Mouse (Mus musculus) cerebellum, adult 18-20 months (tissue): ENCODE data around the gene Gm17509.
"Not testable (repeated sequence)": the region's sequence is repeated elsewhere in the genome, so short reads cannot be mapped to it uniquely, and the experiment has no call there.

Source experiments
- DNase-seq, 2 experiments: peaks; one replicate each; pipeline ENCODE4 v3.0.0; 2021

Gene Gm17509

DNA sequence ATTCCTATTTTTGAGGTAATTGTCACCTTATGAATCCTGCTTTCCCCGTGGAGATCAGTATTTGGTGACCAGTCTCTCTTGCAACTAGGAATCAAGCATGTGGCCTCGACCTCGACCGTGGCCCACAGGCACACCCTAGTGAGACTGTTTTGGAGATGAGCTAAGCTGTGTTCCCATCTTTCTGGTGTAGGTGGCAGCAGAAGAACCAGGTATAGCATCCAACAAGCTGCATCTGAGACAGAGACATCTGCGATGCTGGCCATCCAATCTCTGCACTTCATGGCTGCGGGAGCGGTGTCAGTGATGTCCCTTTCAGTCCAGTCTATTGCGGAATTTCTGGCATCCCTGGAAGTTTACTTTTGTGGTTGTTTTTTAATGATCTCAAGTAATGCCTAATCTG is 14.8 kb downstream of the Gm17509 start:
- no peak for DNase-seq

- DNase-seq, result no peak
Observed at GRCm38 (mm10) chr13:117204685-117205084, 16.2 kb downstream of the Gm17509 start.

DNA sequence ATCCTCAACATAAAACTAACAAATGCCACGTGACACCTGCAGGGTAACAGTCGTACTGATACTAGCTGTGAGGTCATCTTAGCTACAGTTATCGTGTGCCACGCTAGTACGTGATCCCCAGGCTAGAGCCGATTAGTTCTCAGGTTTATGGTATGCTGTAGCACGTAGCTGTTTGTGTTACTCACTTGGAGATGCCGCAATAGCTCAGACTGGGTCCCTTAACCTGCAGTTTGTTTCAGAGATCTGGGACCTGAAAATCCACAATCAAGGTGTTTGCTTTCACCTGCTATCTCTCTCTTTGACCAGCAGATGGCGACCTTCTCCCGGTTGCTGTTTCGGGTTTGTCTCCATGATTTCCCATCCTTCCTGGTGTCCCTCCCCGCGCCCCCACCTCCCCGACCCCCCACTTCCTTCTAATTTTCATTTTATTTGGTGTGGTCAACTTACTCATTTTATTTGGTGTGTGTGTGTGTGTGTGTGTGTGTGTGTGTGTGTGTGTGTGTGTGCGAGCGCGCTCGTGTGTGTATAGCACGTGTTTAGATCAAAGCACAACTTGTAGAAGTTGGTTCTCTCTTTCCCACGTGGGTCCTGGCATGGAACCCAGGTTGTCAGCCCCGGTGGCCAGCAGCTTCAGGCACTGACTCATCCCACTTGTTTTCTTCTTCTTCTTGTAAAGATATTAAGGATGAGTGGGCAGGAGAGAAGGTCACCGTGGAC is 18.0 kb downstream of the Gm17509 start:
- peak; percentile 35 to 58 for DNase-seq

- DNase-seq, result peak; percentile 74 to 80
Observed at GRCm38 (mm10) chr13:117198402-117199083, 22.3 kb downstream of the Gm17509 start.

- DNase-seq, result no peak
Observed at GRCm38 (mm10) chr13:117197666-117198065, 23.2 kb downstream of the Gm17509 start.

DNA sequence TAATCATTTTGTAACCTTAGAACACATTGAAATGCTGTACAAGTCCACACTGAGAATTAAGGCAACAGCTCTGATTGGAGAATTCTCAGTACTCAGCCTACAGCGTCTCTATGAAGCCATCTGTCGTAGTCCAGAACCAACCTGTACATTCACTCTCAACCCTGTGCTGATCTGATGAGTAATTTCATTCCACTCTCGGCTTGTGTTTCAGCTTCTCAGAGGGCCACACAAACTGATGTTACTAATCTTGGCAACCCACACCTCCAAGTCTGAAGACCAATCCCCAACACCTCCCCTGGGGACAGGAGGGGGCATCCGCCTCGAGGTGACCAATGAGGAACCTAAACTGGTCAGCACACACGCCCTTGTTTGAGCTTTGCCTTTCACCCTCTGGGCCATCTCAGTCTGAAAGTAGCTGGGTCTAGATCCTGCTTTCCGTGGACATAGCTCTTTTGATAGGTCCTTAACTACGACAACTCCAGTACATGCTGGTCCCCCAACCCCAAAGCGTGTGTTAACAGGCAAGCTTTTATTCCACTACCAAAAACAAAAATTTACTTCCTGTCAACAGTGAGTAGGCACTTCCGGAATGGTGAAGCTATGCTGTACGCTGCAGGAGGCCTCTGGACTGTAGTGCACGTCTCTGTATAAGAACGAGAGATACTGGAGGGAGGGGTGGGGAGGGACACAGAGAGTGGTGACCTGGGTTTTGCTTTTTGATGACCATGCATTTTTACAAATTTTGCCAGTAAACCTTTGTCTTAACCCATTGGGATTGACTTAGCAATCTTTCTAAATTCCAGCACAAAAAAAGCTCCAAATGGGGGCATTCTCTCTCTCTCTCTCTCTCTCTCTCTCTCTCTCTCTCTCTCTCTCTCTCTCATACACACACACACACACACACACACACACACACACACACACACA is 25.0 kb downstream of the Gm17509 start:
- DNase-seq, result no peak

DNA sequence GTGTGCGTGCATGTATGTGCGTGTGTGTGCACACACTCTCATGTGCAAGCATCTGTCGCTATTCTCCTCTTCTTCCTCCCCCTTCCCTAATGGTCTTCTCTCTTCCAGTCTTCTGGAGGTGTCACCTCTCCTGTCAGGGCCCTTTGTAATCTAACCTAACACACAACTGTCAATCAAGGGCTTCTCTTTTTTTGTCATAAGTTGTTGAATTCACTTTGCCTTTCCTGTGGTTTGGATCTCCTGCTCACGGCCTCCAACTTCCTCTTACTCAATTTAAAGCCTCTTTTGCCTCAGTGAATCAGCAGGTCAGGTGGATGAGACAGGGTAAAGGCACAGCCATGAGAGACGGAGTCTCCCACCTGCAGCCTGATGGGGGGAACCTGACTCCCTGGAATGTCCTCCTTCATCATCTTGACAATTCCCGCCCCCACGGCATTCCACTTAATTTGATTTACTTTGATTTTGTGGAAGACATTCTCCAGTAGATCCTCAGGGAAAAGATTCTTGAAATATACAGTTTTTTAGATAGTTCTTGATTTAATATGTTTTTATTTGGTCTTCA is 27.4 kb downstream of the Gm17509 start:
- no peak for DNase-seq

- DNase-seq, result no peak
Observed at GRCm38 (mm10) chr13:117192161-117192560, 28.7 kb downstream of the Gm17509 start.

- DNase-seq, result no peak
Observed at GRCm38 (mm10) chr13:117185329-117185728, 35.5 kb downstream of the Gm17509 start.

- no peak for DNase-seq
Observed at GRCm38 (mm10) chr13:117183288-117183687, 37.6 kb downstream of the Gm17509 start.

DNA sequence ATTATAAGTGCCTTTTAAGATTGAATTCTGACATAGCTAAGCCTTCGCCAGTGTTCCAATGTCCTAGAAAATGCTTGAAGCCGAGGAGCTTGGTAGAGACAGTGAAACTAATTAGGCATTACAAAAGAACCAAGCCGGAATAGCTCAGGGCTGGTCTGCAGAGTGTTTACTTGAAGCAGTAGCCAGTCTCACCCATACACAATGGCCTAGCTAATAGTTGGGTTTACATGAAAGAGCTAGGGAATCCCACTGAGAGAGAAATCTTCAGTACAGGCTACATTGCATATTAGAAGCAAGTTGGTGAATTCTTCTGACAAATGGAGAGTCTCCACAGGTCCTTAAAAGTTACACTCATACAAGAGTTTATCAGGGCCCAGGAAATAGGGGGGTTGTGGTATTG is 40.0 kb downstream of the Gm17509 start:
- not testable (repeated sequence) for DNase-seq
